Mouse (Mus musculus) adrenal gland (tissue): ENCODE measurements around the gene Svep1.

Experiments
- intact Hi-C: fragments of 180-260 bp; cut with DNase I; formaldehyde crosslinking; loops from one replicate; pipeline ENCODE4 v1.15.1; 2025

Gene Svep1

DNA sequence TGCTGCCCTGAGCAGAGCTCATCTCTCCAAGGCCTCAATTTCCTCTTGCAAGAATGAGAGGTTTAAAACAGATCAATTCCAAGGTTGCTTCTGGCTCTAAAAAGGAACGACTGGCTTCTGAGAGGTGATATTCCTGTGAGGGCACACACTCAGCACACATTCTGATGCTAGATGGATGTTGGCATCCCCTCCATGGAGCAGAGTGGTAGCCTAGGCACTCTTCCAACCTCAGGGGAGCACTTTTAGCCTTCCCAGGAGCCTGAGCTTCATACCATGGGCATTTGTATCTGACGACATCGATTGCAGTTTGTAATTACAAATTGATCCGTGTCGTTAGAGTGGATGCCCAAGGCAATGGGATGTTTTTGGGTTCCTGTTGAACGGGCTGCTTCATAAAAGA, 33.3 kb downstream of the Svep1 start:
- intact Hi-C loops = no loop called here

GRCm38 (mm10) chr4:58170430-58170829, 36.2 kb downstream of the Svep1 start:
- intact Hi-C loops = no loop called here

GRCm38 (mm10) chr4:58169918-58170317, 36.7 kb downstream of the Svep1 start:
- intact Hi-C loops = no loop called here

DNA sequence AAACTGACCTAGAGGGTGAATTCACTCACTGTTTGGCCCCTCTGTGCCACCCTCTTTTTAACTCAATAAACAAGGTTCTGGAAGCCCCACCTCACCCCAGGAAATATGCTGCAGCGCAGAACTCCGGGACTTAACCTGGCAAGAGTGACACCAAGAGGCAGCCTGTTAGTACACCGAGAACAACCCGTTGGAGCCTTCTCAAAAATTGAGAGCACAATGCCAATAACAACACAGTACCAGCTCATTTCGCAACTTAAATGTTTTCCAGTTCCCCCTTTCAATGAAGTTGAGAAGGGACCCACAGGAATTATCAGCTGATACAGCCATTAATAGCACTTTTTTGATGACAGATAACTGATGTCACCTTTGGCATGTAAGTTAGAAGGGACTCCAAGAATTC, 38.3 kb downstream of the Svep1 start:
- intact Hi-C loops = no loop called here

DNA sequence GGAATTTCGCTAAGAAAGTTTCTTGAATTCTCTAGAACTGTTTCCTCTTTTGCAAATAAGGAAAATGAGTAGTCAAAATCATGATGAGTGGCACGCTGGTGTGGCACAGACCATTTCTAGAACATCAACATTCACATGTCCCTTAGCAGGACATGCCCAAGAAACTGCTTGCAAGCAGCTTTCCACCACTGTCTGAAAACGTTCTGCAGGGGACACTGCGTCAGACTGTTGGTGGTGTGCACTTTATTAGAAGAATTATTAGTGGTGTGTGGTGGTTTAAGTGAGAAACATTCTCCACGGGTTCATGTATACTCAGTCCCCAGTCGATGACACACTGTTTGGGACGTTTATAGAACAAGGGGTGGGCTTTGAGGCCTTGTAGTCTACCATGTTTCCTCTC, 40.9 kb downstream of the Svep1 start:
- intact Hi-C loops = no loop called here

DNA sequence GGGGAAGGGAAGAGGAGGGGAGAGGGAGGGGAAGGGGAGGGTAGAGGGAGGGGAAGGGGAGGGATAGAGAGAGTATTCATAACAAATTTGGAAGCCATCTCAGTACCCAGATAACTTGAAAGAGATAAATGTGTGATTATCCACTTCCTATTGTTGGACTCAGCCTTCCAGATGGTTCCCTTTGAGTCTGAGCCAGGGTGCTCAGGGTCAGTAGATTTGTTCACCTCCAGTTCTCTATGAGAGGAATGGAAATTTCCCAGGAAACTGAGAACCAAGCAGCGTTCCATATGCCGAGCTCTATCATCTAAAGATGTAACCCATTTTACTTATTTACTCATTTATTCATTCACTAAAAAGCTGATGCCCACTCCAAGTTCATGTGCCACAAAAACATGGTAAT, 44.8 kb downstream of the Svep1 start:
- intact Hi-C loops = no loop called here

- intact Hi-C loops = no loop called here
Observed at GRCm38 (mm10) chr4:58159564-58159963, 47.1 kb downstream of the Svep1 start.

DNA sequence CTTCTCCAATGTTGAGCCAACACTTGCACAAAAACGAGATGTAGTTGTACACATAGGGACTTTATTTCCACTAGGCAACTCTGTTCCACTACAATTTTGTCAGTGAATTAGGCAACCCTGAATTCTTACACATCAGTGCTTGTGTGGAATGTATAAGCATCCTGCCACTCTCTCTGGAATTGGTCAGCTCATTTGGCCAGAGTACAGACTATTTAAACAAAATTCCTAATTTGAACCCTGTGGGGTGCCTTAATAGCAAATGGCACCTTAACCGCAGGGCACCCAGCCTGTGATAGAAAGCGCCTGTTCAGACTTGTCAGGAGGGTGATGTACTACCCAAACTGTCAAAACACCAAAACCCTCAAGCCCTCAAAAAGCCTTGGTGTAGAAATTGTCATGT, 56.4 kb downstream of the Svep1 start:
- intact Hi-C loops = no loop called here

DNA sequence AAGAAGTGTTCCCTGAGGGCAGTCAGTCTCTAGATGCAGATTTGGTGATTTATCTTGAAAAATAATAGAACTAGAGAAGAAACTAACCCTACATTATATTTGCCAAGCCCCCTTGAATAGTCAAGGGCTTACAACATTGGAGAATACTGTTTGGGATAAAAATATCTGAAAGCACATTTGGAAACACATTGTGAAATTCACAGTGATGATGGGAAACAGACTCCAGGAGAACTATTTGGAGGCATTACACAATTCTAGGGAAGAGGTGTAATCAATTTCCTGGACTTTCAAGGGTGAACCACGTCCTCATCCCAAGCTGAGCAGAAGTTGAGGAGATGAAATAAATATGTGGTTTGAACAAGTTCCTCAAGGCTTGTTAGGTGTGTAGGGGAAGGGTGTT, 57.5 kb downstream of the Svep1 start:
- intact Hi-C loops = no loop called here

- intact Hi-C loops = no loop called here
Observed at GRCm38 (mm10) chr4:58148547-58148946, 58.1 kb downstream of the Svep1 start.

DNA sequence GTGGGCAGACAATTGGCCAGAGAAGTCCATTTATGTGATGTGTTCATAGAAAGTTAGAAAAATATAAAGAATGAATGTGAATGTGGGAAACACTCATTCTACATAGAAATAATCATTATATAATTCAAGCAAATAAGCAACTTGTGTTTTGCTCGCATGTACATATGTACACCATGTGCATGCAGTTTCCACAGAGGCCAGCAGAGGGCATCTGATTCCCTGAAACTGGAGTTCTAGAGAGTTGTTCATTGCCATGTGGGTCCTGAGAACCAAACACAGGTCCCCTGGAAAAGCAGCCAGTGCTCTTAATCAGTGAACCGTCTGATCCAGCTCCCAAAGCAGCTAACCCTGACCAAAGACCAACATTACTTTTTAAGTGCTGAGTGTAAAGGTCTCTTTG, 60.0 kb downstream of the Svep1 start:
- intact Hi-C loops = no loop called here

- intact Hi-C loops = no loop called here
Observed at GRCm38 (mm10) chr4:58139764-58140556, 66.7 kb downstream of the Svep1 start.

GRCm38 (mm10) chr4:58139241-58139640, 67.4 kb downstream of the Svep1 start:
- intact Hi-C loops = no loop called here

GRCm38 (mm10) chr4:58133610-58134309, 72.9 kb downstream of the Svep1 start:
- intact Hi-C loops = no loop called here

DNA sequence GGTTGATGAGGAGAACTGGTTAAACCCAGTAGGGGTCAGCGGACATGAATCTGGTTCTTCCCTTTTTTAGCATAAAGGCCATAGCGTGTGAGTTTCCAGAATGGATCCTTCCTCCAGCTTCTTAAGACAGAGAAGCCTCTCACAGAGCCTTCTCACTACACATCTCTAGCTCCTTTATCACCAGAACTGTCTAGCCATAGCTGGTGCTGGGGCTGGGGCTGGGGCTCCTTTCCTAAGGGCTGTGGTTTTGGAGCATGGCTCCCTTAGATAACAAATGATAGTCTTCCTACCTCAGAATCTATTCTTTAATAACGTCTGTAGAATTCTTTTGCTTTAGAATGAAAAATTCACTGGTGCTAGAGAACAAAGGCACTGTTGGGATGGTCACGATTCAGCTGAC, 76.8 kb downstream of the Svep1 start:
- intact Hi-C loops = no loop called here

GRCm38 (mm10) chr4:58127024-58127423, 79.6 kb downstream of the Svep1 start:
- intact Hi-C loops = no loop called here

DNA sequence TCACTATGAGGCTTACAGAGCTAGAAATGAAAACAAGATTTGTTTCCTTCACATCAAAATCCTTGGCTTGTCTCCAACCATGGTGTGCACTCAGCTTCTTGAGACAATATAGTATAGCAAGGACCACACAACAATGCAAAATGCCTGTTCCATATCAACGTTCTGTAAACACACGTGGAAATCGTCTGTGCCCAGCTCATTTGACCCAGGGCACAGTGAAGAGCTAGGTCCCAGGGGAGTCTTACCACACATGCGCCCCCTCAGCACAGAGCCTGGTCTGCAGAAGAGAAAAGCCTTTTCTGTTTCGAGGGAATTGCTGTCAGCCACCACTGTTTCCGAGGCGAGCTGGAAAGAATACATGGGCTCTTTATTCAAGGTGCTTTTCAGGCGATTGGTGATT, 91.2 kb downstream of the Svep1 start:
- intact Hi-C loops = no loop called here

- intact Hi-C loops = no loop called here
Observed at GRCm38 (mm10) chr4:58111008-58111407, 95.7 kb downstream of the Svep1 start.

DNA sequence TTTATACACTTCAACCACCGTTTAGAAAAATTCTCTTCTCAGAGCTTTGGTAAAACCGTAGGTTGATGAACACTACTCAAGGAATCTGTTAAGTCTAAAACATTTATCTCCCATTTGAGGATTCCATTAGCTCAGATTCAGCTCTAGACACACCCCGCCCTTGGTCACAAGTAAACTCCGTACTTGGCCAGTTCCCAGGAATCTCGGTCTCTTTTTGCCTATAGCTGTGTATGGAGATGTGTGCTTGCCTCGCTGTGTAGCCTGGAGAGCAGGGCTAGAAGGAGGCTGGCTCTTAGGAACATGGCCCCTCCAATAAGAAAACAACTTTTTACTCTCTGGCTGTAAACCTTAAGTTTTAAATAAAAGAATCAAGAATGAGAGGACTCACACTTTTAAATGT, 96.9 kb downstream of the Svep1 start:
- intact Hi-C loops = no loop called here

GRCm38 (mm10) chr4:58108364-58108763, 98.3 kb downstream of the Svep1 start:
- intact Hi-C loops = no loop called here

- intact Hi-C loops = no loop called here
Observed at GRCm38 (mm10) chr4:58097732-58098131, 108.9 kb downstream of the Svep1 start.

DNA sequence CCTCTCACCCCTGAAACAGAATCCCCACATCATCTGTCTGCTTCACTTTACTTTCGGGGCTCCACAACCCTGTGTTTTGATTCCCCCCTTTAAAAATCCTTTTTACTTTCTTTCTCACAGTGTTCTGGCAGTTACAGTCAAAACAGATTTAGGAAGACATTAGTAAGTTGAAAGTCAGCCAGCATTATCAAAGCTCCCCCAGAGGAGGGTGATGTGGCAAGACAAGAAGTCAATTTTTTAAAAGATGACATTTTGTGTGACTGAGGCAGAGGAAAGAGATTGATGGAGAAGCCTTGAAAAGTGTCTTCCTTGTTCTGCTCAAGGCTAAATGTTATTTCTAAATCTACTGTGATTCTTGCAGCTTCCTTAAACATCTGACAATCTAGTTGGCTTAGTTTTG, 119.9 kb downstream of the Svep1 start:
- intact Hi-C loops = no loop called here

- intact Hi-C loops = no loop called here
Observed at GRCm38 (mm10) chr4:58086151-58086550, 120.5 kb downstream of the Svep1 start.
